Mouse (Mus musculus) pancreas, adult 10 weeks (tissue): ENCODE results near the gene Klf17. TPM values are rescaled to one million over a fixed set of nuclear protein-coding genes. Genes with fewer than 3 reads are reported as not detected.

Experiments
- polyA plus RNA-seq: library from polyadenylated mRNA; stranded (reverse); fragments of 350-450 nt; fragmentation: Illumina TruSeq; extraction: RNeasy Lipid Tissue Mini Kit (QIAGEN cat#74804); gene quantifications from one replicate; pipeline ENCODE4 v1.2.3, GENCODE M21; 2015; ENCODE audit warnings: low read depth, low replicate concordance; ENCODE audit not compliant: insufficient read depth

Klf17 gene
- polyA plus RNA-seq, result not detected

DNA sequence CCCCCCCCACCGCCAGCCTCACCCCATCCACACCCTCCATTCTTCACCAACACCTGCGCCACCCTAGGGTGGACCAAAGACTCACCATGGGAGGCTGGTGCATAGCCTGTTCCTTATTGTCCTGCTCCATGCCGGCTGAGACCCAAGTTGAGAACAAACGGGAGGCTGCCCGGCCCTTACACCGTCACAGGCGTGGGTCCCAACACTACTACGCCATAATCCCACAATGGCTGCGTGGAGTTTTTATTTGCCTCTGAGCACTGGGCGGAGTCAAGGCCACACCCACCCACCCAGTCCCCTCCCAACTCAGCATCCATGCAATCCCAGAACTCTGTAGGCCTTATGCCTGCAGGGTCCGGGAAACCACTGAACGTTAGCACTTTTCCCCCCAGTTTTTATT is at the start of gene Klf17:
Gene Klf17, minus strand, starts transcription at position 233 of the 400 bp plus-strand sequence.

DNA sequence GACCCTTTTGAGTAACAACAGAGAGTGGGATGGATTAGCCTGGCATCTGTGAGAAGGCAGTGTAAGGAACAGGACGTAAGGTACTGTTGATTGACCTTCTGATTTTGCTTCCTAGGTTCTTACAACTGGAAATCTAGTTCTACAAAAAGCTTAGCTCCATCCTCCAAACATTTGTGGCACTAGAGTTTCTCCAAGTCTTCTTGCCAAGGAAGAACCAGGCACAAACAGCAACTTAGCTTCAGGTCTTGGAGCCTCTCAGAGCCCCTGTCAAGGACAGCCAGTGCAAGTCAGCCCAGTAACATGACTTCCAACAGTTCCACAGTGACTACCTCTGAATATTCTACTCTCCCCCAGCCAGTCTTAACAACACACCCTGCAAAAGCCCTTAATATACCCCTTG is 41.3 kb downstream of the Klf17 start, which contains the start of gene Gm12845:
Gene Gm12845, plus strand, starts transcription at position 301 of the 400 bp plus-strand sequence.

Other genes starting within 250 kb of the Klf17 start
- 14.2 TPM for gene Eri3, start 215.3 kb downstream of the Klf17 start, polyA plus RNA-seq
- gene Dmap1, start 83.4 kb downstream of the Klf17 start, polyA plus RNA-seq, result 6.2 TPM
- not detected for gene Gm12845, start 41.2 kb downstream of the Klf17 start, polyA plus RNA-seq
- gene Slc6a9, start 68.9 kb upstream of the Klf17 start, polyA plus RNA-seq, result 62.9 TPM
- not detected for gene Ccdc24, start 106.9 kb upstream of the Klf17 start, polyA plus RNA-seq
- gene B4galt2, start 117.8 kb upstream of the Klf17 start, polyA plus RNA-seq, result 2.5 TPM
- gene Atp6v0b, start 121.7 kb upstream of the Klf17 start, polyA plus RNA-seq, result 230 TPM
- 1.8 TPM for gene Dph2, start 126.4 kb upstream of the Klf17 start, polyA plus RNA-seq
- 31.5 TPM for gene Ipo13, start 149.4 kb upstream of the Klf17 start, polyA plus RNA-seq
- 0.37 TPM for gene Artn, start 164.1 kb upstream of the Klf17 start, polyA plus RNA-seq